Mouse (Mus musculus) liver, adult 2 months (tissue): ENCODE measurements around the gene Ctf1.

Source experiments
- CTCF ChIP-seq: fragments of 200-500 bp; IDR thresholded peaks from 2 replicates; pipeline ENCODE4 v1.5.1; 2011; ENCODE audit warnings: low read depth, low read length, control low read depth
- POLR2A ChIP-seq: fragments of 200-500 bp; IDR thresholded peaks from 2 replicates; pipeline ENCODE4 v1.6.1; 2011; ENCODE audit warnings: low read length, control low read depth; ENCODE audit not compliant: insufficient read depth; ENCODE audit errors: extremely low read depth

DNA sequence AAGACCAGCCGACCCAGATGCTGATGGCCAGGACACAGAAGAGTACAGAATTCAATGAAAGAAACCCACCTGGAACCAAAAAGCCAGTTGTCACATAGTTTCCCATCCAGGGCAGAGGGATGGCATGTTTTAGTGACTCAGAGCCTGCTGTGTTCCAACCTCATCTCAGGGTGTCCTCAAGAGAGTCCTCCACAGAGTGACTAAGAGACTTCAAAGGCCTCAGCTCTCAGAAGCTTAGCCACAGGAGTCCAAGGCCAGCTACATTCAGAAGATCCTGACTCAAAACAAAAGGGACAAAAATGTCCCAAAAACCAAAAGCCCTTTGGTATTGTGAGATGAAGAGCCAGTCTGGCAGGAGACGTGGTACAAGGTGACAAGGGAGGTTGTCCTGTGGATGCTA is 33.7 kb upstream of the Ctf1 start:
- no peak for TF ChIP-seq CTCF
- TF ChIP-seq POLR2A, result no peak
